Mouse (Mus musculus): ENCODE measurements at regions not wholly inside any gene's neighbourhood (a gene's known extent, or its start where the extent isn't known, plus 50 kb on each side); places are given as distances from the start of the nearest gene placed in this dataset.
A peak's percentile ranks its signal among the peaks of the same experiment; 100 is the strongest.

DNA sequence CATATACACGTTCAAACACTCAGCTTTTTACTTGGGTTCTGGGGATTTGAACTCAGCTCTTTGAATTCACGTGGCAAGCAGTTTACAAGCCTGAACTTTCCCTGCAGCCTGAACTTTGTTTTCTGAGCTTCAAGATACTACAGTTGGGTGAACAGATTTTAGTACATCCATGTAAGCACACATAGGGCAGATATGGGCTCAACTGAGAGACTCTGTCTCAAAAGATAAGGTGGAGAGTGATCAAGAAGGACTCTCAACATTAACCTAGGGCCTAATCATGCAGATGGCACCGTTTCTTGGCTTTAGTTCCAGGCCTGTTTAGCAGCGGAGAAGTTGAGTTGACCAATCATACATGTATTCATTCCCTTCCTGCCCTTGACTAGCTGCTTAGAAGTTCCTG, 1403.7 kb upstream of the A1bg start:
- no peak for ATAC-seq

DNA sequence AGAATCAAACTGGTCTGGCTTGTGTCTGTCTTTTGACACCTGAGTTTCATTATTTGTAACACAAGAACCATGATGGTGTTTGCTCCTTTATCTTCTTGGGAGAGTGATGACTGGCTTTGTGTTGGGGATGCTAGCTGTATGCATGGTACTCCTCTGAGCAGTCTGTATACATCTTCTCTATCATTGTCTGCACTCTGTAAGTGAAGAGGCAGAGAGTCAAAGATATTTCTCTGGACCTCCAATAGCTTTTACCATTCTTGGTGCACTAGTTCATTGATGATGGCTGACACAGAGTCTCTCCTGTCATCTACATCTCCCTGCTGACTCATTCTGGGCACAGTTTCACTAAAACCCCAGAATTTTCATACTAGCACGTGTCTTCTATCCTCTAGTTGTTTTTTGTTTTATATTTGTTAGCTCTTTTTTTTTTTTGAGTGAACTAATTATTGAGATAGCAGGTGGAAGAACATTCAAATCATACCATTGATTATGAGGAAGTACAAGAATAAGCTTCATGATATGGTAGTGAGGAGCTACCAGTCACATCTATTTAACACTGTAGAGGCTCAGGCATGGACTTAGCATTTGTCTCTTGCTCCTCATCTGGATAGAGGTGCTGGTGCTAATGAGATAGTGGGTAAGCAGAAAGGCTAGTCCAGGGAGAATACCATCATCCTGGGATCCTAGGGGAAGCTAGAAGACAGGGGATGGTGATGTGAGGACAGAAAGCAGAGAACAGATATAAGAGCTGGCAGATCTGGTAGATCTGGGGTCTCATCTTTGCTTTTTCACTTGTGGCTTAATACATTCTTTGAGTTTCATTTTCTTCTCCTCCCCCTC, 1402.9 kb upstream of the A1bg start:
- no peak for ATAC-seq

- no peak for ATAC-seq
These were observed 1398.2 kb upstream of the A1bg start for GRCm38 (mm10) chr15:62320966-62321365.

DNA sequence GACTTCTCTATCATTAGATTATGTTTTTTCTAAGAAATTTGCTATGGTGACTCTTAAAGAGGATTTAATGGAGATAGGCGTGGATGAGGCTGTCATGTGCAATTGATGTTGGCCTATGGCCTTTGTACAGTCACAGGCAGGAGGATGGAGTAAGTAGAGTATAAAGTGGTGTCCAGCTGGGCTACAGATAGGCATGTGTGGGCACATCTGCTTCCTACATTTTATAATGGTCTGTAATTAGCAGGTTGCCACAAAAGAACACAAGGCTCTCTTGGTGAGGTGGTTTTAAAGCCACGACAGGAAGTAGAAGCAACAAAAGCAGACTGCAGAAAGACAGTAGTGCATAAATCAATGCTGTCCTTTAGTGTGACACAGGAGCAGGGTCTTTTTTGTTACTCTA, 1391.6 kb upstream of the A1bg start:
- ATAC-seq, result no peak

DNA sequence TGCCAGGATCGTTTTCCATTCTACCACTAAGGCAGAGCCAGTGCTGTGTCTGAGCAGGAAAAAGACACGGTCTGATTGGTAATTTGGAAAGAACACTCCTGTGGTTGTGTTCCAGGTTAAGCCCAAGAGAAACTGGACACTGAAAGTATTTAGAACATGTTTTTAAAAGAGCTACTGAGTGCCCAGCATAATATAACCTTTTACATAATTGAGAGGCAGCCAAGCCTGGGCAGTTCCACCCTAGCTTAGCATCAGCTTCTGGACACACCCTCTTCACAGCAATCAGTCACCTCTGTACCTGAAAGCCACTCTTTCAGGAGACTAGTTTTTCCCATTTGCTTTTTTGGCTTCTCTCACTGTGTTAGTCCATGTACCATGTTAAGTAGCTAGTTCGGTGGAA, 1379.4 kb upstream of the A1bg start:
- ATAC-seq, result no peak

DNA sequence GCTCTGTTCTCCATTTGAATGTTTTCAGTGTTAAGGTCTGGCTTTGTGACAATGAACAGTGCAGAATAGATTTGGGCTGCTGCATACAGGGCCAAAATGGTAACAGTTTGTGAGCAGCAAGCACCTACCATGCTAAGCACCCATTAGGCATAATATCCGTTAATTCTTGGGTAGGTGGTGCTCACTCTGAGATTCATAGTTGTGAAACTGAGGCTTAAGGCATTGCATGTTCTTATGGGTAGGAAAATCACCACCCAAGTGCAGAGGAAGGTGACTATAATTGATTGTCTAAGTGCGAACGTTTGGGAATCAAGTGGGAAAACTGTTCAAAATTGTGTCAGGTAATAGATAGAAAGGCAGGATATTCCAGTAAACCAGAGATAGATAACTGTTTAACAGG, 1378.8 kb upstream of the A1bg start:
- no peak for ATAC-seq

GRCm38 (mm10) chr15:62297138-62297537, 1374.3 kb upstream of the A1bg start:
- ATAC-seq, result no peak

DNA sequence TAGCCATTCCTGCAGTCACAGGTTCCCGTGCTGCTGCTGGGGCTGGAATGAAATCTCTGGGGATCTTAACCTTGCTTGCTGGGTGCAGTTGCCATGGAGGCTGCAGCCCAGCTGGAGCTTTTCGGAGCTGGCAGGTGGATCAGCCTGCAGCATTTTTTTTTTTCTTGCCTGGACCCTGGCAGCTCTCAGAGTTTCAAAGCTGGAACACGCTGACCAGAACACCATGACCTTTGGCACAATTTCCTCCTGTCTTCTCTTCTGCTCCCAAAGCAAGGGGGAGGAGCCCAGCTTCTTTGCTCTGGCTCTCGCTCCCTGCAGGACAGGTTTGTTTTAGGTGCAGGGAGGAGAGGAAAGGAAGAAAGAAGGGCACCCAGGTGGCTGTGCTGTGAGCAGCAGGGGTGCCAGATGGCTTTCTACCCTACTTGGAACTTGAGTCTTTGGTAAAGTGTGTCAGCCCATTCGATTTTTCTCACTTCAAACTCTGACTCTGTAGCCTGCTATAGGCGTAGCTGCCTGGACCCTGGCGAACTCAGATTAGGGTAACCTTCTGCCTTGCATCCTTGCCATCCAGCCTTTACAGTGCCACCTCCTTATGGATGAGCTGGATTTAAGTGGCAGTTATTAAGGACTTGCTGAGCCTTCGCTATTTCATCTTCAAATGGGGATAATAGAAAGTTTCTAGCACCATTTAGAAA, 1372.6 kb upstream of the A1bg start:
- ATAC-seq, result no peak

- ATAC-seq, result no peak
These were observed 1372.0 kb upstream of the A1bg start for GRCm38 (mm10) chr15:62294786-62295185.

- no peak for ATAC-seq
These were observed 1370.1 kb upstream of the A1bg start for GRCm38 (mm10) chr15:62292876-62293275.

DNA sequence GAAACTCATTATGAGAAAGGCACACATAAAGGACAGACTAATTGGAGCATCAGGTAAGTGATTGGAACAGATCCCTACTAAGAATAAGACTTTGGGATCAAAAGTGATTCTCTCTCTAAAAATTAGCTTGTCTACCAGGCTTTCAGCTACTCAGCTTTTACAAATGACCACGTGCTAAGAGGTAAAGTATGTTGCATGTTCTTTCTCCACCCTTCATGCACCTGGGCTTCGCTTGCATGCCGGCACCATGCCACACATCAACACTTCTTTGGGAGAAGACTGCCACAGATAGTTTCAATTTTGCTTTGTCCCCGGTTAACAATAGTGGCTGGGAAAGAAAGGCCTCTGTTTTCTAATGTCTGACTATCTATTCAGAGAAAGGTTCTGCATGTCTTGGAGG, 1367.9 kb upstream of the A1bg start:
- no peak for ATAC-seq

GRCm38 (mm10) chr15:62286666-62287655, 1364.1 kb upstream of the A1bg start:
- ATAC-seq, result no peak

GRCm38 (mm10) chr15:62284606-62285531, 1362.1 kb upstream of the A1bg start:
- ATAC-seq, result no peak

DNA sequence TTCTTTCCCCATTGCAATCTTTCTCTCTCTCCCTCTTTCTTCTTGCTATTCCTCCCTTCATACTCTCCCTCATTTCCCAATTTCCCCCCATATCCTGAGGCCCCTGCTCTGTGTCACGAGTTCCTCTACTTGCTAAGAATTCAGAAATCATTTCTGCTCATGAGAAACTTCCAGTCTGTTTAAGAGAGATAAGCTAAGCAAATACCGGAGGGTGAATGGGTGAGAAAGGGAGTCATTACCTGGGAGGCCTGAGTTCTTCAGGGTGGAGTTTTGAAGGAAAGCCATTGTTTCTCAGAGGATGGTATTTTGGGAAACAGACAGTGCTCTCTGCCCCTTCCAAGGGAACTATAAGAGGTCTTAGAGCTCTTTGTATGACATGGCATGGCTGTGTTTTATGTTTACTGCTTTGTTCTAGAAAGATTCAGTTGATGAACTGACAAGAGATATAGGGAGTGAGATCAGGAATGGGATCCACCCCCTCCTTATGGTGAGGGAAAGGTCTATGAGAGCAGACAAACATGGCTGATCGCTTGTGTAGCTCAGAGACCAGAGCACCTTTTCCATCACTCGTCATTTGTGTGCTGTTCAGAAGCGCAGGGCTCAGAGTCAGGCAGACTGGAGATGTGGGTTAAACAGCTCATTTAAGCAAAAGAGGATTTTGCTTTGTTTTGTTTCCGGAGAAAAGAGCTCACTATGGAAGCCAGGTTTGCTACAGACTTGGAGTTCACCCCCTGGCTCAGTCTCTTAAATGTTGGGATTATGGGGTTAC, 1361.0 kb upstream of the A1bg start:
- ATAC-seq, result no peak

DNA sequence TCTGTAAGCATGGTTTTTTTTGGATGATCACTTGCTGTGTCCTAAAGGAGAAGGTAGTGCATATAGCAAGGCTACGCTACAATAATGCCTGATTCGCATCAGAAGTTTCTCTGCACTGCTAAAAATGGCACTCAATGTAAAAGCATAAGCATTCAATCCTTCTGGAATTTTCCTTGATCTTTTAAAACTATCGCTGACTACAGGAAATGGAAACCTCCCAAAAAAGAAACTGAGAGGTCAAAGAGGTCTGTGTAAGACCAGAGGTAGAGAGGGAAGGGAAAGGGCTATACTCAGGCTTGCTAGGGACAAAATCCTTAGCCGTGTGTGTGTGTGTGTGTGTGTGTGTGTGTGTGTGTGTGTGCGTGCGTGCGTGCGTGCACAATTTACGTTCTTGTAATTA, 1359.8 kb upstream of the A1bg start:
- ATAC-seq, result no peak

DNA sequence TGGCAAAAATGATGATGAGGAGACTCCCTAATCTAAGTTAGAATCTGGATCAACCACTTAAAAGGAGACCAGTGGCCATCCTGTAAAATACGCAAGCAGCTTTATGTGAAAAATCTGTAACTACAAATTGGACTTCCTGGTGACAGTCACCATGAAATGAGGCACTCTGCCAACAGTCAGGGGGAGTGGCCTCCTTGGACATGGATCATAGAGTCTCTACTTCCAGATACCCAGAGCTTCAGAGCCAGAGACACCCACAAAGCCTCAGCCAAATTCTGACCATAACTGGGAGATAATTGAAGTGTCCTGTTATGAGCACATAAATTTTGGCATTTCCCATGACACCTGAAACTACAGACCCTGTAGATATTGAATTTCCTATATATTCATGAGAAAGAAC, 1359.3 kb upstream of the A1bg start:
- ATAC-seq, result no peak

DNA sequence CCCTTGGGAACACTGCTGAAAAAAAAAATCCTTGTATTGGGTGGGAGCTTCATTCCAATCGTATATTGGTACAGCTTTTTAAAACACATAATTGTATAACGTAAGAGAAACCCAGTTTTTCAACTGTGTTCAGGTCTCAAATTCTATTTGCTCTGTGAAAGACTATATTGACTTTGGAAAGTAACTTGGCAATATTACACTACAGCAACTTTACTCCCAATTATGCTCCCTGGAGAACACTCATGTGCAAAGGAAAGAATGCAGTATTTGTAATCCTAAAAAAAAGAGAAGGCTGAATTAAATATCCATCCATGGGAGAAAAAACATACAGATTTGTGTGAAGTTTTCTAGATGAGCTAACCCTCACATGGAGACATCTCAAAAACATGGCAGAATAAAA, 1356.7 kb upstream of the A1bg start:
- ATAC-seq, result no peak

DNA sequence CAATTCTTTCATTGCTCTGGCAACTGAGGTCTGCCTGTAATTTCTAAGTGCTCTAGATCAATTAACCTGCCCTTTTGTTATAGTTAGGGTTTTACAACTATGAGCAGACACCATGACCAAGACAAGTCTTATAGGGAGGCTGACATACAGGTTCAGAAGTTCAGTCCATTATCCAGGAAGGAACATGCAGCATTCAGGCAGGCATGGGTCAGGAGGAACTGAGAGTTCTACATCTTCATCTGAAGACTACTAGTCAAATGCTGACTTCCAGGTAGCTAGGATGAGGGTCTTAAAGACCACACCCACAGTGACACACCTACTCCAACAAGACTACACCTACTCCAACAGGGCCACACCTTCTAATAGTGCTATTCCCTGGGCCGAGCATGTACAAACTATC, 1352.0 kb upstream of the A1bg start:
- no peak for ATAC-seq

DNA sequence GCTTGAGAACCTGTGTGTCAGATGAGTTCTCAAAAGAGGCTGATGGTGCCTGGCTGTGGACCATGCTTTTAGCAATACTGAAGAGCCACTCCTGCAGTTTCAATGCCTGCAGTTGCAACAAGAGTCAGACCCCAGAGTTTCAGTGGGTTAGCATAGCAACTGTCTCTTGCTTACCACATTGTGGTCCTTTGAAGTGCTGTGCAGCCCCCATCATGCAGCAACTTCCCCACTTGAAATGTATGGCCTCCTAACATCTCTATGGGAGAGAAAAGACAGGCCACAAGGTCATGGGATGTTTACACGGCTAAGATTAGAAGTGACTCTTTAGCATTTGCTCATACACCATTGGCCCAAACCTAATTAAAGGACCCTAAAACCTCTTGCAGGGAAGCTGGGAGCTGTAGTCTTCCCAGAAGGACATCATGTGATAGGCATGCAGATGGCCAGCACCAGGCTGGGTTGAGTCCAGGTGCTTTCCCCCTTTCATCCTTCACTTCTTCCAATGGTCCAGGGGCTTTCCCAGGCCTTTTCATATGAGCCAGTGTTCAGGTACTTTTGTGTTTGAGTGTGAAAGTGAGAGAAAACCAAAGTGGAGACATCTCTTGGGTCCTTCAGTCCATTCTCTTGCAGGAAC, 1351.2 kb upstream of the A1bg start:
- ATAC-seq, result no peak

- no peak for ATAC-seq
These were observed 1349.9 kb upstream of the A1bg start for GRCm38 (mm10) chr15:62272755-62273154.

DNA sequence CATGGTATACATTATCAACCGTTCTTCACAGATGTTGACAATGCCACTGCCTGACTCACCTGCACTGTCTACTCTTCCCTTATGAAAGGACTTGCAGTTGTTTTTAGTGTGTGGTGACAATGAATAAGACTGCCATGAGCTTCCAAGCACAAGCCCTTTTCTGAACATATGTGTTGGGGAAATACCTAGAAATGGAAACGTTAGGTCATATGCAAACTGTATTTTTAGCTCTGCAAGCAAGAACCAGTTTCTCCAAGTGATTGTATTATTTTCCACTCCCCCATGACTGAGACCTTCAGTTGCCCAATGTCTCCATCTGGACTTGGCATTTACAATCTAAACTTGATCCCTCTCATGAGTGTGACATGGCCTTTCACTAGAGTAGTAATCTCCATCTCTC, 1348.6 kb upstream of the A1bg start:
- peak; percentile 67 for ATAC-seq

Measured in activated CD4-positive, CD25-positive, alpha-beta regulatory T cell, adult 4 months (primary cell).